Mouse (Mus musculus): Measurements from ENCODE around the gene Fezf2. TPM values are rescaled to one million over a fixed set of nuclear protein-coding genes. Genes with fewer than 3 reads are reported as not detected.
A peak's percentile ranks its signal among the peaks of the same experiment; 100 is the strongest.

Fezf2 gene
- polyA plus RNA-seq, 1 experiment from 2014 or later = 3.8 TPM

GRCm38 (mm10) chr14:12344061-12344745 is 3.8 kb downstream of the Fezf2 start:
- peak; percentile 94 for DNase-seq (ENCODE audit: low spot score, missing footprints)

GRCm38 (mm10) chr14:12343451-12343941 is 4.5 kb downstream of the Fezf2 start:
- Histone ChIP-seq H3K36me3 (ENCODE audit: control insufficient read depth, insufficient read depth, low read length) (no peaks in the 10 kb centered on the region), H3K27me3 (ENCODE audit: control insufficient read depth, insufficient read depth, low read length) (peaks cover 99% of the 10 kb centered on the region), H3K9ac (ENCODE audit: low read length) (no peak overlapping the region), H3K4me1 (ENCODE audit: control insufficient read depth, insufficient read depth, low read length) (peaks cover 15% of the 10 kb centered on the region), H3K27ac (ENCODE audit: low read depth, low read length) (no peak overlapping the region), H3K4me2 (no peak overlapping the region), H3K9me3 (ENCODE audit: control insufficient read depth, low read length) (no peaks in the 10 kb centered on the region), H3K4me3 (ENCODE audit: low read depth, low read length) (0 out of 2 replicates have a peak overlapping the region, but pooled peaks have one; percentile 21)
- DNase-seq (ENCODE audit: low spot score, missing footprints) (peak; percentile 94), ATAC-seq (ENCODE audit: low FRiP score) (no peak)
- WGBS = 1% methylated on average over 20 of the region's 20 CpGs

More at GRCm38 (mm10) chr14:12344061-12344745, 3.8 kb downstream of the Fezf2 start:
- WGBS = 2% methylated on average over 24 of the region's 24 CpGs
- ATAC-seq (ENCODE audit: low FRiP score) = no peak
- Histone ChIP-seq H3K4me3 (ENCODE audit: low read depth, low read length) (peak overlapping the region; percentile 21), H3K4me1 (ENCODE audit: control insufficient read depth, insufficient read depth, low read length) (peaks cover 15% of the 10 kb centered on the region), H3K9ac (ENCODE audit: low read length) (no peak overlapping the region), H3K27ac (ENCODE audit: low read depth, low read length) (no peak overlapping the region), H3K36me3 (ENCODE audit: control insufficient read depth, insufficient read depth, low read length) (no peaks in the 10 kb centered on the region), H3K27me3 (ENCODE audit: control insufficient read depth, insufficient read depth, low read length) (peaks cover 100% of the 10 kb centered on the region), H3K4me2 (0 out of 2 replicates have a peak overlapping the region, but pooled peaks have one; percentile 19), H3K9me3 (ENCODE audit: control insufficient read depth, low read length) (no peaks in the 10 kb centered on the region)

GRCm38 (mm10) chr14:12342458-12343131 is 5.4 kb downstream of the Fezf2 start:
- Histone ChIP-seq H3K27ac (ENCODE audit: low read depth, low read length) (no peak overlapping the region), H3K4me1 (ENCODE audit: control insufficient read depth, insufficient read depth, low read length) (peaks cover 18% of the 10 kb centered on the region), H3K4me2 (no peak overlapping the region), H3K4me3 (ENCODE audit: low read depth, low read length) (no peak overlapping the region), H3K27me3 (ENCODE audit: control insufficient read depth, insufficient read depth, low read length) (peaks cover 99% of the 10 kb centered on the region), H3K9ac (ENCODE audit: low read length) (no peak overlapping the region), H3K9me3 (ENCODE audit: control insufficient read depth, low read length) (no peaks in the 10 kb centered on the region), H3K36me3 (ENCODE audit: control insufficient read depth, insufficient read depth, low read length) (no peaks in the 10 kb centered on the region)
- no peak for ATAC-seq (ENCODE audit: low FRiP score)
- WGBS = under 1% methylated on average over 23 of the region's 23 CpGs
- peak; percentile 96 for DNase-seq (ENCODE audit: low spot score, missing footprints)

- no peak overlapping the region for H3K27ac ChIP-seq (ENCODE audit: low read depth, low read length)
- H3K4me1 ChIP-seq (ENCODE audit: control insufficient read depth, insufficient read depth, low read length) = peaks cover 13% of the 10 kb centered on the region
- no peaks in the 10 kb centered on the region for H3K9me3 ChIP-seq (ENCODE audit: control insufficient read depth, low read length)
- H3K9ac ChIP-seq (ENCODE audit: low read length) = no peak overlapping the region
- peaks cover 99% of the 10 kb centered on the region for H3K27me3 ChIP-seq (ENCODE audit: control insufficient read depth, insufficient read depth, low read length)
- no peaks in the 10 kb centered on the region for H3K36me3 ChIP-seq (ENCODE audit: control insufficient read depth, insufficient read depth, low read length)
- H3K4me2 ChIP-seq = no peak overlapping the region
- no peak overlapping the region for H3K4me3 ChIP-seq (ENCODE audit: low read depth, low read length)
- DNase-seq (ENCODE audit: low spot score, missing footprints) = peak; percentile 96
- 2% methylated on average over 24 of the region's 24 CpGs for WGBS
- ATAC-seq (ENCODE audit: low FRiP score) = no peak
Measured at GRCm38 (mm10) chr14:12341789-12342457, 6.1 kb downstream of the Fezf2 start.

- peak overlapping the region; percentile 9; the same call in 1 of the 2 replicates for H3K4me2 ChIP-seq
- no peaks in the 10 kb centered on the region for H3K36me3 ChIP-seq (ENCODE audit: control insufficient read depth, insufficient read depth, low read length)
- WGBS = under 1% methylated on average over 42 of the region's 42 CpGs
- no peak overlapping the region for H3K27ac ChIP-seq (ENCODE audit: low read depth, low read length)
- peaks cover 99% of the 10 kb centered on the region for H3K27me3 ChIP-seq (ENCODE audit: control insufficient read depth, insufficient read depth, low read length)
- peaks cover 11% of the 10 kb centered on the region for H3K4me1 ChIP-seq (ENCODE audit: control insufficient read depth, insufficient read depth, low read length)
- ATAC-seq (ENCODE audit: low FRiP score) (0 out of 2 replicates have a peak, but pooled peaks have one; percentile 15), DNase-seq (ENCODE audit: low spot score, missing footprints) (peak; percentile 95)
- H3K9ac ChIP-seq (ENCODE audit: low read length) = no peak overlapping the region
- H3K4me3 ChIP-seq (ENCODE audit: low read depth, low read length) = no peak overlapping the region
- H3K9me3 ChIP-seq (ENCODE audit: control insufficient read depth, low read length) = no peaks in the 10 kb centered on the region
Measured at GRCm38 (mm10) chr14:12341075-12341788, 6.8 kb downstream of the Fezf2 start.

- H3K9ac ChIP-seq (ENCODE audit: low read length) = no peak overlapping the region
- H3K9me3 ChIP-seq (ENCODE audit: control insufficient read depth, low read length) = no peaks in the 10 kb centered on the region
- H3K4me3 ChIP-seq (ENCODE audit: low read depth, low read length) = no peak overlapping the region
- H3K4me2 ChIP-seq = 0 out of 2 replicates have a peak overlapping the region, but pooled peaks have one; percentile 9
- H3K4me1 ChIP-seq (ENCODE audit: control insufficient read depth, insufficient read depth, low read length) = peaks cover 11% of the 10 kb centered on the region
- H3K27me3 ChIP-seq (ENCODE audit: control insufficient read depth, insufficient read depth, low read length) = peaks cover 99% of the 10 kb centered on the region
- DNase-seq (ENCODE audit: low spot score, missing footprints) (peak; percentile 93), ATAC-seq (ENCODE audit: low FRiP score) (no peak)
- H3K27ac ChIP-seq (ENCODE audit: low read depth, low read length) = no peak overlapping the region
- H3K36me3 ChIP-seq (ENCODE audit: control insufficient read depth, insufficient read depth, low read length) = no peaks in the 10 kb centered on the region
- under 1% methylated on average over 19 of the region's 19 CpGs for WGBS
Measured at GRCm38 (mm10) chr14:12340238-12341074, 7.5 kb downstream of the Fezf2 start.

GRCm38 (mm10) chr14:12338811-12339565 is 9.0 kb downstream of the Fezf2 start:
- no peaks in the 10 kb centered on the region for H3K9me3 ChIP-seq (ENCODE audit: control insufficient read depth, low read length)
- peaks cover 99% of the 10 kb centered on the region for H3K27me3 ChIP-seq (ENCODE audit: control insufficient read depth, insufficient read depth, low read length)
- H3K4me2 ChIP-seq = no peak overlapping the region
- H3K9ac ChIP-seq (ENCODE audit: low read length) = no peak overlapping the region
- H3K36me3 ChIP-seq (ENCODE audit: control insufficient read depth, insufficient read depth, low read length) = no peaks in the 10 kb centered on the region
- no peak overlapping the region for H3K4me3 ChIP-seq (ENCODE audit: low read depth, low read length)
- DNase-seq (ENCODE audit: low spot score, missing footprints) (peak; percentile 91), ATAC-seq (ENCODE audit: low FRiP score) (no peak)
- no peak overlapping the region for H3K27ac ChIP-seq (ENCODE audit: low read depth, low read length)
- WGBS = 2% methylated on average over 10 of the region's 10 CpGs
- peaks cover 8% of the 10 kb centered on the region for H3K4me1 ChIP-seq (ENCODE audit: control insufficient read depth, insufficient read depth, low read length)
